Mouse (Mus musculus): ENCODE data around the gene Gm17949. TPM values are rescaled to one million over a fixed set of nuclear protein-coding genes. Genes with fewer than 3 reads are reported as not detected.

Gm17949 gene
- polyA plus RNA-seq, 1 experiment: 0.08 TPM

GRCm38 (mm10) chr17:57060231-57060801, 49.0 kb downstream of the Gm17949 start:
- Histone ChIP-seq H3K9me3 (no peaks in the 10 kb centered on the region), H3K36me3 (replicated peaks; ENCODE audit: low read length) (peaks cover under 1% of the 10 kb centered on the region), H3K4me3 (replicated peaks) (peak overlapping the region; percentile 91), H3K27me3 (replicated peaks) (peaks cover 76% of the 10 kb centered on the region), H3K4me1 (peaks cover 47% of the 10 kb centered on the region)
- TF ChIP-seq FLI1 (IDR thresholded peaks at IDR 0.05; ENCODE audit: low read length) (no peak), GATA1 (IDR thresholded peaks at IDR 0.05; ENCODE audit: borderline replicate concordance, low read length) (0 out of 3 replicates have a peak, but pooled peaks have one; percentile 20)

GRCm38 (mm10) chr17:57061069-57061468, 49.8 kb downstream of the Gm17949 start:
- peaks cover 6% of the 10 kb centered on the region for H3K36me3 ChIP-seq (replicated peaks; ENCODE audit: low read length)
- H3K4me3 ChIP-seq (replicated peaks): peak overlapping the region; percentile 91
- no peaks in the 10 kb centered on the region for H3K9me3 ChIP-seq
- no peak for TF ChIP-seq GATA1 (IDR thresholded peaks at IDR 0.05; ENCODE audit: borderline replicate concordance, low read length)
- no peak for TF ChIP-seq FLI1 (IDR thresholded peaks at IDR 0.05; ENCODE audit: low read length)
- H3K4me1 ChIP-seq: peaks cover 50% of the 10 kb centered on the region
- peaks cover 73% of the 10 kb centered on the region for H3K27me3 ChIP-seq (replicated peaks)

- no peak for TF ChIP-seq GATA1 (IDR thresholded peaks at IDR 0.05; ENCODE audit: borderline replicate concordance, low read length)
- TF ChIP-seq FLI1 (IDR thresholded peaks at IDR 0.05; ENCODE audit: low read length): no peak
- Histone ChIP-seq H3K36me3 (replicated peaks; ENCODE audit: low read length) (peaks cover 16% of the 10 kb centered on the region), H3K4me1 (peaks cover 50% of the 10 kb centered on the region), H3K4me3 (replicated peaks) (peak overlapping the region; percentile 76), H3K9me3 (no peaks in the 10 kb centered on the region), H3K27me3 (replicated peaks) (peaks cover 72% of the 10 kb centered on the region)
Measured at GRCm38 (mm10) chr17:57062011-57062521, 50.8 kb downstream of the Gm17949 start.

- TF ChIP-seq GATA1 (IDR thresholded peaks at IDR 0.05; ENCODE audit: borderline replicate concordance, low read length) (no peak), FLI1 (IDR thresholded peaks at IDR 0.05; ENCODE audit: low read length) (no peak)
- H3K9me3 ChIP-seq: no peaks in the 10 kb centered on the region
- peaks cover 20% of the 10 kb centered on the region for H3K36me3 ChIP-seq (replicated peaks; ENCODE audit: low read length)
- peak overlapping the region; percentile 57 for H3K4me3 ChIP-seq (replicated peaks)
- peaks cover 50% of the 10 kb centered on the region for H3K4me1 ChIP-seq
- H3K27me3 ChIP-seq (replicated peaks): peaks cover 68% of the 10 kb centered on the region
Measured at GRCm38 (mm10) chr17:57062548-57062947, 51.3 kb downstream of the Gm17949 start.

- peaks cover 63% of the 10 kb centered on the region for H3K27me3 ChIP-seq (replicated peaks)
- TF ChIP-seq GATA1 (IDR thresholded peaks at IDR 0.05; ENCODE audit: borderline replicate concordance, low read length) (no peak), FLI1 (IDR thresholded peaks at IDR 0.05; ENCODE audit: low read length) (no peak)
- peaks cover 25% of the 10 kb centered on the region for H3K36me3 ChIP-seq (replicated peaks; ENCODE audit: low read length)
- H3K9me3 ChIP-seq: no peaks in the 10 kb centered on the region
- peaks cover 50% of the 10 kb centered on the region for H3K4me1 ChIP-seq
- H3K4me3 ChIP-seq (replicated peaks): no peak overlapping the region
Measured at GRCm38 (mm10) chr17:57063031-57063430, 51.8 kb downstream of the Gm17949 start.

- H3K4me1 ChIP-seq: peaks cover 18% of the 10 kb centered on the region
- peaks cover 26% of the 10 kb centered on the region for H3K27me3 ChIP-seq (replicated peaks)
- no peaks in the 10 kb centered on the region for H3K9me3 ChIP-seq
- no peak overlapping the region for H3K4me3 ChIP-seq (replicated peaks)
- H3K36me3 ChIP-seq (replicated peaks; ENCODE audit: low read length): peaks cover 49% of the 10 kb centered on the region
- no peak for TF ChIP-seq GATA1 (IDR thresholded peaks at IDR 0.05; ENCODE audit: borderline replicate concordance, low read length)
- no peak for TF ChIP-seq FLI1 (IDR thresholded peaks at IDR 0.05; ENCODE audit: low read length)
Measured at GRCm38 (mm10) chr17:57066908-57067307, 55.6 kb downstream of the Gm17949 start.

- Histone ChIP-seq H3K9me3 (no peaks in the 10 kb centered on the region), H3K4me1 (peaks cover 3% of the 10 kb centered on the region; the same call in 1 of the 2 replicates), H3K36me3 (replicated peaks; ENCODE audit: low read length) (peaks cover 74% of the 10 kb centered on the region), H3K4me3 (replicated peaks) (no peak overlapping the region), H3K27me3 (replicated peaks) (peaks cover 1% of the 10 kb centered on the region)
- TF ChIP-seq FLI1 (IDR thresholded peaks at IDR 0.05; ENCODE audit: low read length) (no peak), GATA1 (IDR thresholded peaks at IDR 0.05; ENCODE audit: borderline replicate concordance, low read length) (no peak)
Measured at GRCm38 (mm10) chr17:57070272-57070671, 59.0 kb downstream of the Gm17949 start.

GRCm38 (mm10) chr17:57070699-57071098, 59.4 kb downstream of the Gm17949 start:
- TF ChIP-seq GATA1 (IDR thresholded peaks at IDR 0.05; ENCODE audit: borderline replicate concordance, low read length): no peak
- no peak for TF ChIP-seq FLI1 (IDR thresholded peaks at IDR 0.05; ENCODE audit: low read length)

More at GRCm38 (mm10) chr17:57070699-57071098, 59.4 kb downstream of the Gm17949 start:
- Histone ChIP-seq H3K36me3 (replicated peaks; ENCODE audit: low read length) (peaks cover 73% of the 10 kb centered on the region), H3K4me3 (replicated peaks) (no peak overlapping the region), H3K4me1 (no peaks in the 10 kb centered on the region), H3K27me3 (replicated peaks) (no peaks in the 10 kb centered on the region), H3K9me3 (no peaks in the 10 kb centered on the region)

Other genes starting within 250 kb of the Gm17949 start
- gene Dus3l, start 246.7 kb upstream of the Gm17949 start, polyA plus RNA-seq (2012; ENCODE audit: insufficient read depth, low replicate concordance): 29.8 and 33.0 TPM in 2 replicates
- 2.8 and 12.2 TPM in 2 replicates for gene Prr22, start 241.2 kb upstream of the Gm17949 start, polyA plus RNA-seq (2012; ENCODE audit: insufficient read depth, low replicate concordance)
- gene Rfx2, start 180.5 kb upstream of the Gm17949 start, polyA plus RNA-seq (2012; ENCODE audit: insufficient read depth, low replicate concordance): 0.51 and 1.4 TPM in 2 replicates
- gene Acsbg2, start 137.0 kb upstream of the Gm17949 start, polyA plus RNA-seq (2012; ENCODE audit: insufficient read depth, low replicate concordance): not detected in 2 replicates
- gene 1700061G19Rik, start 136.0 kb upstream of the Gm17949 start, polyA plus RNA-seq (2012; ENCODE audit: insufficient read depth, low replicate concordance): 0.36 TPM in 1 of 2 replicates, not detected in the other
- 43.2 and 95.7 TPM in 2 replicates for gene Mllt1, start 76.1 kb upstream of the Gm17949 start, polyA plus RNA-seq (2012; ENCODE audit: insufficient read depth, low replicate concordance)
- not detected in 2 replicates for gene Acer1, start 29.3 kb upstream of the Gm17949 start, polyA plus RNA-seq (2012; ENCODE audit: insufficient read depth, low replicate concordance)
- 177 and 234 TPM in 2 replicates for gene Clpp, start 21.2 kb upstream of the Gm17949 start, polyA plus RNA-seq (2012; ENCODE audit: insufficient read depth, low replicate concordance)
- gene Alkbh7, start 14.1 kb upstream of the Gm17949 start, polyA plus RNA-seq (2012; ENCODE audit: insufficient read depth, low replicate concordance): 20.4 and 32.6 TPM in 2 replicates
- gene Pspn, start 11.5 kb upstream of the Gm17949 start, polyA plus RNA-seq (2012; ENCODE audit: insufficient read depth, low replicate concordance): 0.63 TPM in 1 of 2 replicates, not detected in the other
- gene Gtf2f1, start 181 bp upstream of the Gm17949 start, polyA plus RNA-seq (2012; ENCODE audit: insufficient read depth, low replicate concordance): 61.0 and 154 TPM in 2 replicates
- 202 and 511 TPM in 2 replicates for gene Khsrp, start 20.1 kb downstream of the Gm17949 start, polyA plus RNA-seq (2012; ENCODE audit: insufficient read depth, low replicate concordance)
- gene Slc25a41, start 30.2 kb downstream of the Gm17949 start, polyA plus RNA-seq (2012; ENCODE audit: insufficient read depth, low replicate concordance): not detected in 2 replicates
- gene Crb3, start 47.6 kb downstream of the Gm17949 start, polyA plus RNA-seq (2012; ENCODE audit: insufficient read depth, low replicate concordance): 0.11 TPM in 1 of 2 replicates, not detected in the other
- 0.49 and 6.1 TPM in 2 replicates for gene Slc25a23, start 48.4 kb downstream of the Gm17949 start, polyA plus RNA-seq (2012; ENCODE audit: insufficient read depth, low replicate concordance)
- 15.6 and 31.6 TPM in 2 replicates for gene Dennd1c, start 67.0 kb downstream of the Gm17949 start, polyA plus RNA-seq (2012; ENCODE audit: insufficient read depth, low replicate concordance)
- 1.4 and 1.5 TPM in 2 replicates for gene Tubb4a, start 76.3 kb downstream of the Gm17949 start, polyA plus RNA-seq (2012; ENCODE audit: insufficient read depth, low replicate concordance)
- 3.3 and 4.6 TPM in 2 replicates for gene Tnfsf9, start 93.9 kb downstream of the Gm17949 start, polyA plus RNA-seq (2012; ENCODE audit: insufficient read depth, low replicate concordance)
- not detected in 2 replicates for gene Cd70, start 138.3 kb downstream of the Gm17949 start, polyA plus RNA-seq (2012; ENCODE audit: insufficient read depth, low replicate concordance)
- 49.5 and 144 TPM in 2 replicates for gene Tnfsf14, start 182.7 kb downstream of the Gm17949 start, polyA plus RNA-seq (2012; ENCODE audit: insufficient read depth, low replicate concordance)
- 0.52 and 16.6 TPM in 2 replicates for gene C3, start 216.7 kb downstream of the Gm17949 start, polyA plus RNA-seq (2012; ENCODE audit: insufficient read depth, low replicate concordance)
- gene Gpr108, start 237.0 kb downstream of the Gm17949 start, polyA plus RNA-seq (2012; ENCODE audit: insufficient read depth, low replicate concordance): 30.6 and 33.1 TPM in 2 replicates
- gene Trip10, start 238.0 kb downstream of the Gm17949 start, polyA plus RNA-seq (2012; ENCODE audit: insufficient read depth, low replicate concordance): 25.4 and 45.7 TPM in 2 replicates

Measured in megakaryocyte, embryonic 14.5 days (primary cell).